Mouse (Mus musculus): ENCODE measurements around the gene Noct. TPM values are rescaled to one million over a fixed set of nuclear protein-coding genes. Genes with fewer than 3 reads are reported as not detected.
"Not testable (repeated sequence)": the region's sequence is repeated elsewhere in the genome, so short reads cannot be mapped to it uniquely, and the experiment has no call there.

Gene Noct
- polyA plus RNA-seq, 1 experiment from 2014 or later, result 7.4 TPM

DNA sequence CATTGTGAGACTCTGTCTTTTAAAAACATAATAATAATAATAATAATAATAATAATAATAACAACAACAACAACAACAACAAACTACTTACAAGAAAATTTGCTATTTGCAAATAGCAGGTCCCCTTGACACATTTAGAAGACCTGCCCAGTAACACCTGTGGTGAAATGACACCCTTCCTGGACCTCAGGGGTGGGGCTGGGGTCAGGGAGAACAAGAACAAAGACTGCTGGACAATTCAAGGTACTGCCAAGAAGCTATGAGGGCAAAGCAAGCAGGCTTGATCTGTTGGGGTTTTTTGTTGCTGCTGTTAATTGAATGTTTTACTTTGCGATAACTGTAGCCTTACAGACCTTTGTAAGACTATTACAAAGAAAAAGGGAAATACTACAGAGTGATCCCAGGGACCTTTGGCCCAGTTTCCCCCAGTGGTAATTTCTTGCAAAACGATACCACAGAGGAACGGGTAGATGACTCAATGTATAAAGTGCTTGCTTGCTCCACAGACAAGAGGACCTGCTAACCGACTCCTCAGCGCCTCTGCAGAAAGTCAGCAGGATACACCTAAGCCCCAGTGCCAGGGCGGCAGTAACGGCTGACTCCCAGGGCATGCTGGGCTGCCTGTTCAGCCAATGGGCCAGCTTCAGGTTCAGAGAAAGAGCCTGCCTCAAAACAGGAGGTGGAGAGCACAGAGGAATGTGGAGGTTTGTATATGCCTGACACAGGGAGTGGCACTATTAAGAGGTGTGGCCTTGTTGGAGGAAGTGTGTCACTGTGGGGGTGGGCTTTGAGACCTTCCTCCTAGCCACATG, 14.5 kb upstream of the Noct start:
- 0 out of 2 replicates have a peak, but pooled peaks have one; percentile 34 for ATAC-seq
- H3K36me3 ChIP-seq, result no peaks in the 10 kb centered on the region
- H3K4me2 ChIP-seq (replicated peaks), result no peak overlapping the region
- H3K4me3 ChIP-seq (replicated peaks), result no peak overlapping the region
- no peaks in the 10 kb centered on the region for H3K9me3 ChIP-seq
- WGBS, result 90% methylated on average over 7 of the region's 7 CpGs
- H3K4me1 ChIP-seq (replicated peaks), result no peaks in the 10 kb centered on the region
- no peaks in the 10 kb centered on the region for H3K27me3 ChIP-seq (replicated peaks)
- no peak overlapping the region for H3K27ac ChIP-seq
- H3K9ac ChIP-seq, result no peak overlapping the region

GRCm38 (mm10) chr3:51210485-51210884, 13.8 kb upstream of the Noct start:
- ATAC-seq, result no peak
- Histone ChIP-seq H3K4me1 (replicated peaks) (no peaks in the 10 kb centered on the region), H3K9ac (no peak overlapping the region), H3K4me2 (replicated peaks) (no peak overlapping the region), H3K36me3 (no peaks in the 10 kb centered on the region), H3K27ac (no peak overlapping the region), H3K4me3 (replicated peaks) (no peak overlapping the region), H3K9me3 (no peaks in the 10 kb centered on the region), H3K27me3 (replicated peaks) (no peaks in the 10 kb centered on the region)
- 100% methylated on average over 3 of the region's 3 CpGs for WGBS

GRCm38 (mm10) chr3:51213111-51213510, 11.1 kb upstream of the Noct start:
- no peak overlapping the region for H3K9ac ChIP-seq
- no peak for ATAC-seq
- no peaks in the 10 kb centered on the region for H3K4me1 ChIP-seq (replicated peaks)
- H3K4me3 ChIP-seq (replicated peaks), result no peak overlapping the region
- H3K27ac ChIP-seq, result no peak overlapping the region
- no peaks in the 10 kb centered on the region for H3K9me3 ChIP-seq
- H3K27me3 ChIP-seq (replicated peaks), result no peaks in the 10 kb centered on the region
- H3K4me2 ChIP-seq (replicated peaks), result no peak overlapping the region
- WGBS, result 91% methylated on average over 3 of the region's 3 CpGs
- H3K36me3 ChIP-seq, result no peaks in the 10 kb centered on the region

GRCm38 (mm10) chr3:51215681-51216080, 8.6 kb upstream of the Noct start:
- Histone ChIP-seq H3K27me3 (replicated peaks) (no peaks in the 10 kb centered on the region), H3K27ac (no peak overlapping the region), H3K4me1 (replicated peaks) (no peaks in the 10 kb centered on the region), H3K9me3 (no peaks in the 10 kb centered on the region), H3K9ac (no peak overlapping the region), H3K36me3 (no peaks in the 10 kb centered on the region), H3K4me2 (replicated peaks) (no peak overlapping the region), H3K4me3 (replicated peaks) (no peak overlapping the region)
- ATAC-seq, result no peak
- 87% methylated on average over 6 of the region's 6 CpGs for WGBS

DNA sequence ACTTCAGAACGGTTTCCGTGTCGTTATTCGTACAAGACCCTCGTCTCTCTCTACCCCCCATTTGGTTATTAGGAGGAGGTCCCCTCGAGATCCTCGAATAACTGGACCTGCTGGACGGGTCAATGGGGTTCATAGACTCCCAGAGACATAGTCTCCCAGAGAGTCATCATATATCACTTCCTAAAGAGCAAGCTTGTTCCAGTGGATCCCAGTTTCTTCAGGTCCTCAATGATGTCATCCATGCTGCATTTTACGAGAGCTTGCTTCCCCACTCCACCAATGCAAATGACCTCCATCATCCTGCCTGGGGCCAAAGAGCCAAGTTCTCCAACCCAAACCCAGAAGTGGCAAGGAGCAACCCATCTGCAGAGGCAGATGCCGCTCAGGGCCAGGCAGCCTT, 7.9 kb upstream of the Noct start:
- ATAC-seq, result not testable (repeated sequence)
- 91% methylated on average over 8 of the region's 10 CpGs for WGBS

GRCm38 (mm10) chr3:51218385-51218784, 5.9 kb upstream of the Noct start:
- not testable (repeated sequence) for H3K4me2 ChIP-seq (replicated peaks); H3K27me3 ChIP-seq (replicated peaks)

More for the DNA sequence above, 7.9 kb upstream of the Noct start:
- H3K4me2 ChIP-seq (replicated peaks); H3K4me1 ChIP-seq (replicated peaks); H3K9me3 ChIP-seq; H3K4me3 ChIP-seq (replicated peaks); H3K27ac ChIP-seq; H3K36me3 ChIP-seq; H3K9ac ChIP-seq; H3K27me3 ChIP-seq (replicated peaks): not testable (repeated sequence)

DNA sequence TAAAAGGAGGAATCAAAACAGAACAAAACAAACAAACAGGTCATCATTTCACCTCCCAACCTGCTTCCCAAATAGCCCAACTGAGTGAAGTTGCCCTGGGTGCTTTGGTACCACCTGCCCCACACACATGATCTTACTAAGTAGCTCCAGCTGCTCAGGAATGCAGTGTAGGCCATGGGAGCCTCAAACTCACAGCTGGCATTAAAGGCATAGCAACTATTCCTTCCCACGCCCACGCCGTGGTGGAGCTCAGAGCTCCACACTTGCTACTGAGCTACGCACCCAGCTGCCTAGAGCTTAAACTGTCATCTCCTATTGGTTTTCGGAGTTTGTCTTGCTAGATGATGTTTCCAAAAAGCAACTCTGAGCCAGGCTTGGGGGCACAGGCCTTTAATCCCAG, 5.0 kb upstream of the Noct start:
- H3K4me3 ChIP-seq (replicated peaks), result no peak overlapping the region
- H3K36me3 ChIP-seq, result no peaks in the 10 kb centered on the region
- no peaks in the 10 kb centered on the region for H3K9me3 ChIP-seq
- H3K9ac ChIP-seq, result no peak overlapping the region
- WGBS, result 87% methylated on average over 5 of the region's 5 CpGs
- no peak for ATAC-seq
- no peaks in the 10 kb centered on the region; the same call in 1 of the 2 replicates for H3K4me1 ChIP-seq (replicated peaks)
- H3K27ac ChIP-seq, result no peak overlapping the region
- no peak overlapping the region for H3K4me2 ChIP-seq (replicated peaks)
- H3K27me3 ChIP-seq (replicated peaks), result no peaks in the 10 kb centered on the region

More at GRCm38 (mm10) chr3:51218385-51218784, 5.9 kb upstream of the Noct start:
- not testable (repeated sequence) for H3K4me3 ChIP-seq (replicated peaks); H3K9me3 ChIP-seq; H3K36me3 ChIP-seq; H3K4me1 ChIP-seq (replicated peaks); H3K9ac ChIP-seq; H3K27ac ChIP-seq; ATAC-seq
- WGBS, result 92% methylated on average over 6 of the region's 6 CpGs

DNA sequence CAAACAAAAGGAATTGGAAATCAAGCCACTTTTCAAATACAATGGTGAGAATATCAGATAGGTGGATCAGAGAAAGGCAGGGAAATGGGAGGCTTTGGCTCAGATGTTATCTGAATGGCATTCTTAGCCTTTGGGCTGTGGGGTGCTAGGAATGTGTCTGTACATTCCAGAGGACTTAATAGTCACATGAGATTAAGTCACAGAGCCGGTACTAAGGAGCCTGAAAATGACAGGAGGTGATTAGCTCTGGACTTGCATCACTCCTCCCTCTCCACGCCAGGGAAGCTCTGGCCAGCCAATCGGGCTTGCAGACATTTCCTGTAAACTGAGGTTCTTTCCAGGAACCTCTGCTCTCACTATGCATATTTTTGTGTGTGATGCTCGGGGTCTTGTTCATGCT, 3.4 kb upstream of the Noct start:
- ATAC-seq, result no peak
- Histone ChIP-seq H3K4me1 (replicated peaks) (no peaks in the 10 kb centered on the region; the same call in 1 of the 2 replicates), H3K9me3 (no peaks in the 10 kb centered on the region), H3K36me3 (no peaks in the 10 kb centered on the region), H3K4me2 (replicated peaks) (no peak overlapping the region), H3K9ac (no peak overlapping the region), H3K27ac (no peak overlapping the region), H3K4me3 (replicated peaks) (no peak overlapping the region), H3K27me3 (replicated peaks) (no peaks in the 10 kb centered on the region)
- WGBS, result 36% methylated on average over 4 of the region's 4 CpGs

DNA sequence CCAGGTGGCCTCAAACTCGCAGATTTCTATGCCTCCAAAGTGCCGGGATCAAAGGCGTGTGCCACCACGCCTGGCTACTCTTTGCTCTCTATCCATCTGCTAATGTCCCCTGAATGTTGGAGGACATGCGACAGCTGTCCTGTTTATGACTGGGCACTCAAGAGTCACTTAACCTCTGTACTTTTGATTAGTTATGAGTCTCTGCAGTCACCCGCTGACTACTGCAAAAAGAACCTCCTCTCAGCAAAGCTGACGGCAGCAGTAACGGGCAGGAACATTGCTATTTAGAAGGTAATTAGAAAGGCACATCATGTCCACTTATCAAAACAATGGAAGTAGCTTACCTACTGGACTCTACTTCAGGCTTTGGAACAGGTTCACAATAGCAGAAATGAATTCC, 2.4 kb upstream of the Noct start:
- Histone ChIP-seq H3K4me2 (replicated peaks) (no peak overlapping the region), H3K27ac (no peak overlapping the region), H3K9me3 (no peaks in the 10 kb centered on the region), H3K27me3 (replicated peaks) (no peaks in the 10 kb centered on the region), H3K4me1 (replicated peaks) (peaks cover 4% of the 10 kb centered on the region; the same call in 1 of the 2 replicates), H3K9ac (no peak overlapping the region), H3K4me3 (replicated peaks) (no peak overlapping the region), H3K36me3 (no peaks in the 10 kb centered on the region)
- ATAC-seq, result no peak
- WGBS, result 62% methylated on average over 8 of the region's 8 CpGs

DNA sequence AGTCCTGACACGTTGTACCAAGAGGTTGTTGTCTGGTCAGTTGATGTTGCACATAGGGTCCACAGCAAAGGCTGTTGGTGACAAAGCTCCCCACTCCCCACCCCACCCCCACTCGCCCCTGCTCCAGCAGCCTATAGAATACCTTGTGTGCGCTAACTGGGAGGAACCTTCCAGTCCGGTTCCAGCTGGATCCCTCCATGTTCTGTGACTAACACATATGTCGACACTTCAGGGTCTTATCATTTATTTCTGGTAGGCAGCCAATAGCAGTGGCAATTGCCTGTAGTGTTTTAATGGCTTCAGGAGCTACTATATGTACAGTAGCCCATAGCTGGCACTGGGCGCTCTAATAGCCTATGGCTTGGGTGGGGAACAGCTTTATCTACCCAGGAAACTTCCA, 1.9 kb upstream of the Noct start:
- no peaks in the 10 kb centered on the region for H3K9me3 ChIP-seq
- ATAC-seq, result no peak
- WGBS, result 90% methylated on average over 6 of the region's 6 CpGs

GRCm38 (mm10) chr3:51222834-51223460, 1.3 kb upstream of the Noct start:
- WGBS, result 57% methylated on average over 10 of the region's 10 CpGs
- no peak overlapping the region for H3K27ac ChIP-seq
- no peaks in the 10 kb centered on the region for H3K36me3 ChIP-seq
- no peaks in the 10 kb centered on the region for H3K9me3 ChIP-seq
- H3K4me2 ChIP-seq (replicated peaks), result no peak overlapping the region
- peaks cover 4% of the 10 kb centered on the region; the same call in 1 of the 2 replicates for H3K4me1 ChIP-seq (replicated peaks)
- no peak overlapping the region for H3K9ac ChIP-seq
- no peak overlapping the region for H3K4me3 ChIP-seq (replicated peaks)
- no peak for ATAC-seq
- no peaks in the 10 kb centered on the region for H3K27me3 ChIP-seq (replicated peaks)

More for the DNA sequence above, 1.9 kb upstream of the Noct start:
- Histone ChIP-seq H3K4me1 (replicated peaks) (peaks cover 4% of the 10 kb centered on the region; the same call in 1 of the 2 replicates), H3K9ac (no peak overlapping the region), H3K27me3 (replicated peaks) (no peaks in the 10 kb centered on the region), H3K4me2 (replicated peaks) (no peak overlapping the region), H3K27ac (no peak overlapping the region), H3K4me3 (replicated peaks) (no peak overlapping the region), H3K36me3 (no peaks in the 10 kb centered on the region)

GRCm38 (mm10) chr3:51223556-51223955, 691 bp upstream of the Noct start:
- H3K9me3 ChIP-seq, result no peaks in the 10 kb centered on the region
- H3K4me3 ChIP-seq (replicated peaks), result no peak overlapping the region
- no peaks in the 10 kb centered on the region for H3K27me3 ChIP-seq (replicated peaks)
- WGBS, result 31% methylated on average over 5 of the region's 5 CpGs
- peak overlapping the region; percentile 85 for H3K4me2 ChIP-seq (replicated peaks)
- ATAC-seq, result no peak
- no peak overlapping the region for H3K9ac ChIP-seq
- peaks cover 4% of the 10 kb centered on the region; the same call in 1 of the 2 replicates for H3K4me1 ChIP-seq (replicated peaks)
- H3K27ac ChIP-seq, result no peak overlapping the region
- H3K36me3 ChIP-seq, result no peaks in the 10 kb centered on the region
